Mouse (Mus musculus) midbrain, postnatal 0 days (tissue): ENCODE measurements at regions not wholly inside any gene's neighbourhood (a gene's known extent, or its start where the extent isn't known, plus 50 kb on each side); places are given as distances from the start of the nearest gene placed in this dataset.

ENCODE experiments used
- ATAC-seq: fragments of 200-750 bp; cut with Nextera tagmentation; 2 replicates; pipeline ENCODE4 v1.8.0; 2017; ENCODE audit warnings: moderate number of reproducible peaks, mild to moderate bottlenecking, moderate TSS enrichment, moderate library complexity; ENCODE audit not compliant: low FRiP score
- DNase-seq: peaks from one replicate; pipeline ENCODE4 v3.0.0-alpha.2; 2015; ENCODE audit warnings: low spot score
- H3K27ac ChIP-seq: fragments of 300-500 bp; sonication (generic); 2 replicates; pipeline ENCODE4 v1.5.1; 2014; ENCODE audit warnings: low read depth, mild to moderate bottlenecking, low read length, mixed read lengths
- H3K27me3 ChIP-seq: fragments of 300-500 bp; sonication (generic); 2 replicates; pipeline ENCODE4 v1.6.1; 2014; ENCODE audit warnings: low read length, control low read depth, mixed read lengths; ENCODE audit not compliant: insufficient read depth
- H3K36me3 ChIP-seq: fragments of 300-500 bp; sonication (generic); 2 replicates; pipeline ENCODE4 v1.6.1; 2014; ENCODE audit warnings: low read length, control low read depth, mixed read lengths; ENCODE audit not compliant: insufficient read depth
- H3K4me1 ChIP-seq: fragments of 300-500 bp; sonication (generic); 2 replicates; pipeline ENCODE4 v1.6.1; 2014; ENCODE audit warnings: mild to moderate bottlenecking, control low read depth, antibody characterized with exemption, low read length, mixed read lengths; ENCODE audit not compliant: insufficient read depth
- H3K4me2 ChIP-seq: fragments of 300-500 bp; sonication (generic); 2 replicates; pipeline ENCODE4 v1.6.1; 2014; ENCODE audit warnings: low read depth, mild to moderate bottlenecking, low read length, mixed read lengths; ENCODE audit not compliant: poor library complexity, severe bottlenecking
- H3K4me3 ChIP-seq: fragments of 300-500 bp; sonication (generic); 2 replicates; pipeline ENCODE4 v1.5.1; 2014; ENCODE audit warnings: low read depth, mild to moderate bottlenecking, low read length, moderate library complexity
- H3K9ac ChIP-seq: fragments of 300-500 bp; sonication (generic); replicated peaks from 2 replicates; pipeline ENCODE4 v1.6.1; 2014; ENCODE audit warnings: mild to moderate bottlenecking, low read length, moderate library complexity, mixed read lengths; ENCODE audit not compliant: poor library complexity, severe bottlenecking
- H3K9me3 ChIP-seq: fragments of 300-500 bp; sonication (generic); 2 replicates; pipeline ENCODE4 v1.6.1; 2016; ENCODE audit warnings: low read length, control low read depth
- CTCF ChIP-seq: IDR thresholded peaks from 2 replicates; pipeline ENCODE4 v1.5.1; 2016; ENCODE audit warnings: antibody characterized with exemption, mild to moderate bottlenecking
- WGBS: fragments of 180-500 bp; shearing (Covaris S2); extraction: QIAGEN DNeasy Blood & Tissue Kit; methylation state at CpG from one replicate; pipeline ENCODE4 v1.1.7; 2014; 5-methylcytosine and 5-hydroxymethylcytosine counted together

- WGBS: 55% methylated on average over 4 of the region's 4 CpGs
- ATAC-seq: no peak
- Histone ChIP-seq H3K9ac (no peak overlapping the region), H3K9me3 (no peaks in the 10 kb centered on the region), H3K36me3 (no peaks in the 10 kb centered on the region), H3K4me3 (no peak overlapping the region), H3K27me3 (no peaks in the 10 kb centered on the region), H3K4me1 (no peaks in the 10 kb centered on the region), H3K27ac (no peak overlapping the region), H3K4me2 (no peak overlapping the region)
- no peak for DNase-seq
- TF ChIP-seq CTCF: no peak
Measured at GRCm38 (mm10) chr4:12532961-12533360, 361.1 kb upstream of the Fam92a start.

DNA sequence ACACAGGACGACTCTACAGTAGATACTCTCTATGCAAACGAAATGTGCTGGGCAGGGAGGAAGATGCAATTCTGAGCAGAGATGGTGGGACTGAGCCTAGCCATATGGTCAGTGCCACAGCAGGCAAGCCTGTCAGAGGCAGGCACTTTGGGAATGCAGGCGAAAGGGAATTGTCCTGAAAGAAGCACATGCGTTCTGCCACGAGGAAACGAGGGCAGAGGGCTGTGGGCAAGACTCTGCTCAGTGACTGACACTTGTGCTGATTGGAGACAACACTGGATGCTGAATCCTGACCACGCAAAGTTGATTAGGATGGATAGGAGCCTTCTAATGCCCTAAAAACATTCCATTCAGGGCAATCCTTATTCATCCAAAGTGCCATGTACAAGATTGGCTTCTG lies 350.5 kb upstream of the Fam92a start:
- DNase-seq (peak; percentile 42), ATAC-seq (no peak)
- no peaks in the 10 kb centered on the region for H3K4me1 ChIP-seq
- no peak overlapping the region for H3K4me2 ChIP-seq
- H3K27me3 ChIP-seq: no peaks in the 10 kb centered on the region
- no peak overlapping the region for H3K27ac ChIP-seq
- no peak for TF ChIP-seq CTCF
- 46% methylated on average over 7 of the region's 7 CpGs for WGBS
- H3K9me3 ChIP-seq: no peaks in the 10 kb centered on the region
- no peak overlapping the region for H3K9ac ChIP-seq
- H3K36me3 ChIP-seq: no peaks in the 10 kb centered on the region
- no peak overlapping the region for H3K4me3 ChIP-seq

DNA sequence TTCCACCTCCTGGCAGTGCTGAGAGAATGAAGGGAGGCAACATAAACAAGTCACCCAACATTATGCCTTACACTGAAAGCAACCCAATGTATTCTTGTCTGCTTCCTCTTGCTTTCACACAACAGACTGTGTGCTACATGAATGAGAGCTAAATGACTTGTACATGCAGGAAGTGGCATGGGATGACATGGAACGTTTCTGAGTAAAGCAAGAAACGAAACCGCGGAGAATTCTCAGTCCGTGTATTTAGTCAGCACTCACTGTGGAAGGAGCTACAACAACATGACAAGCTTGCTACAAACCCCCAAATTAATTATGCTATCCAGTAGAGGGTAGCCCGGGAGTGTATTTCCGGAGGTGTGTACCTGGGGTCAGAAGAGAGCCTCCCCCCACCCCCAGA lies 349.4 kb upstream of the Fam92a start:
- ATAC-seq (no peak), DNase-seq (no peak)
- 91% methylated on average over 7 of the region's 7 CpGs for WGBS
- TF ChIP-seq CTCF: no peak
- Histone ChIP-seq H3K9me3 (no peaks in the 10 kb centered on the region), H3K4me1 (no peaks in the 10 kb centered on the region), H3K36me3 (no peaks in the 10 kb centered on the region), H3K27ac (no peak overlapping the region), H3K27me3 (no peaks in the 10 kb centered on the region), H3K9ac (no peak overlapping the region), H3K4me3 (no peak overlapping the region), H3K4me2 (no peak overlapping the region)

DNA sequence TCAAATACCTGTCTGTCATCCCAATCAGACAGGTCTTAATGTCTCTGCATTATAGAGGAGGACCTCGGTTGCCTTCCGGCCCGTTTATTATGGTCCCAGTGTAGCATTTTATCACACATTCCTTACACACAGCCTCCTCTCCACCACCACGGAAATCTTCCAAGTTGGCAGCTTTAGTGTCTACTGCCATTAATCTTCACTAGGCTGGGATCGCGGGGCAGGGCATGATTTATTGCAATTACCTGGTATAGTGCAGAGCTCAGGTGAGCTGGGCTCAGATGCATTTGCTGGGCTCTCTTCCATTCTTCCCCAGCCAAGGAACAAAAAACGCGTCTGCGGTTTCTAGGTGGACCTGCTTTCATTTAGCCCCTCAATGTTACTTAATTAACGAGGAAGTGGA lies 344.7 kb upstream of the Fam92a start:
- no peak for TF ChIP-seq CTCF
- Histone ChIP-seq H3K36me3 (no peaks in the 10 kb centered on the region), H3K27me3 (no peaks in the 10 kb centered on the region), H3K9me3 (no peaks in the 10 kb centered on the region), H3K4me3 (no peak overlapping the region), H3K9ac (no peak overlapping the region), H3K4me2 (no peak overlapping the region), H3K4me1 (no peaks in the 10 kb centered on the region), H3K27ac (no peak overlapping the region)
- 87% methylated on average over 10 of the region's 10 CpGs for WGBS
- ATAC-seq: no peak
- DNase-seq: peak; percentile 40

DNA sequence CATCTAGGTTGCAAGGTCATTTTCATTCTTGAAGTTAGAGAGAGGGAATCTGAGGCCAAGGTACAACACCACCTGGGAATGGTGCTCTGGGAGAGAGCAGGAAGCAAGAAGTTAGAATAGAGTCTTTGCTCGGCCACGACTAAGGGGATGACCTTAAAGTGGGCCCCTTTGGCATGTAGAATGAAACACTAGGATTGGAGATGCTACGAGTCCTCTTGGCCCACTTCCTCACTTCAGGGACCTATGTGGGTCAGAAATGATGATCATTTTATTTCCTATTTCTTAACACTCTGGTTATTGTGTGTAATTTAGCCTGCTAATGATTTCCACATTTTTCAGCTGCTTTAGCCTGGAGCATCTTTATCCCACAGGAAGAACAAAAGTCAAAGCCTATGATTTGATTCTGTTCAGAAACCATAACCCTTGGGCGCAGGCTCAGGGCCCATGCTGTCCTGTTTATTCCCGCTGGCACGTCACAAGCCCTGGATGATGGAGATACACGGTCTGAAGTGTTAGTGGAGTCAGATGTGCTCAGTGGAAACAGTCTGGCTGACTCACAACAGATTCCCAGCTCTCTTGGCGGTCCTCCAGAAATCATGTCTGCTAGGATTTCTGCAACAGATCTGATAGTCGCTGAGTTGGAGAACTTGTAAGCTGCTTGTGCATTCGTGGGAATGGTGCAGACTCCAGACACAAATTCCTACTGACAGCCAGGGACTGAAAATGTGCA lies 340.0 kb upstream of the Fam92a start:
- ATAC-seq (no peak; the same call in 1 of the 2 replicates), DNase-seq (peak; percentile 85)
- Histone ChIP-seq H3K9ac (no peak overlapping the region), H3K4me2 (no peak overlapping the region), H3K36me3 (no peaks in the 10 kb centered on the region), H3K9me3 (no peaks in the 10 kb centered on the region), H3K4me1 (no peaks in the 10 kb centered on the region; the same call in 1 of the 2 replicates), H3K27ac (no peak overlapping the region), H3K4me3 (no peak overlapping the region), H3K27me3 (no peaks in the 10 kb centered on the region)
- WGBS: 62% methylated on average over 10 of the region's 10 CpGs
- TF ChIP-seq CTCF: no peak

DNA sequence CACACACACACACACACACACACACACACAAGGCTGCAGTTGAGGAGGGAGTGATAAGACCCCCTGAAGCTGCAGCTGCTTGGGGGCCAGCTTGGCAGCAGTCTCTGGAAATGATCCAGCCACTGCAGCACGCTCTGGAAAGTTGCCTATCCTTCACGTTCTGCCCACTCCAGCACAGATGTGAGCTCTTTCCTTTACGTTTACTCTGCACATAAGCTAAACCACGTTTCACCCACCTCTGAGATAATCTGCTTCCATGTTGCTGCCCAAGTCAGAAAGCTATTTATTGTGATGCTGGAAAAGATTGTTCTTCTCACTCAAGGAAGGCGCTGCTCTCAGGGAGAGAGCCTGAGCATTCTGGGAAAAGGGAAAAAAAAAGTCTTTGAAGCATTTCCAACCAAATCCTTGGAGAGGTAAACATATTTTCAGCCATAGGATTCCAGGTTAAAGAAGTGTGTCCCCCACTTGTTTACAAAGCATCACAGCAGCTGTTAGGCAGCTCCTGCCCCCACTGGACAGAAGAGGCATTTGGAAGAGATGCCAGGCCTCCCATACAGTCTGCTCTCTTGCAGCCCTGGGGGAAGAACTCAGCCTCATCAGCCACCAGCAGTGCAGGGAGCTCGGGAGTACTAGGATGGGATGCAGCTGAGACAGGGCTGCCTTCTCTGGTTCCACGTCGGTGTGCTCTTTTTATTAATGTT lies 335.2 kb upstream of the Fam92a start:
- H3K9me3 ChIP-seq: no peaks in the 10 kb centered on the region
- no peaks in the 10 kb centered on the region for H3K36me3 ChIP-seq
- no peak overlapping the region for H3K4me2 ChIP-seq
- H3K4me3 ChIP-seq: no peak overlapping the region
- DNase-seq: peak; percentile 79
- no peaks in the 10 kb centered on the region; the same call in 1 of the 2 replicates for H3K4me1 ChIP-seq
- no peak overlapping the region for H3K27ac ChIP-seq
- peak; percentile 75 for ATAC-seq
- no peak overlapping the region for H3K9ac ChIP-seq
- WGBS: 23% methylated on average over 8 of the region's 8 CpGs
- TF ChIP-seq CTCF: peak; percentile 51
- H3K27me3 ChIP-seq: no peaks in the 10 kb centered on the region
